Mouse (Mus musculus) G1E (cell line): ENCODE results near the gene Gm11562. TPM values are rescaled to one million over a fixed set of nuclear protein-coding genes. Genes with fewer than 3 reads are reported as not detected.
"Not testable (repeated sequence)": the region's sequence is repeated elsewhere in the genome, so short reads cannot be mapped to it uniquely, and the experiment has no call there.

Experiments
- ATAC-seq: 2 replicates; pipeline ENCODE4 v1.8.0; 2016; ENCODE audit warnings: mild to moderate bottlenecking; ENCODE audit not compliant: insufficient number of reproducible peaks, poor library complexity, low FRiP score, severe bottlenecking; ENCODE audit errors: extremely low read depth
- DNase-seq: peaks from one replicate; pipeline ENCODE4 v3.0.0; 2012; ENCODE audit warnings: low spot score
- H3K27me3 ChIP-seq: 2 replicates; pipeline ENCODE4 v1.6.1; 2012; ENCODE audit warnings: mild to moderate bottlenecking, low read length, inconsistent platforms; ENCODE audit not compliant: insufficient read depth
- H3K36me3 ChIP-seq: replicated peaks from 2 replicates; pipeline ENCODE3; 2012; ENCODE audit warnings: mild to moderate bottlenecking, inconsistent platforms
- H3K4me1 ChIP-seq: 2 replicates; pipeline ENCODE4 v1.6.1; 2012; ENCODE audit warnings: low read depth, low read length, inconsistent platforms, mixed read lengths; ENCODE audit not compliant: insufficient read depth
- H3K4me3 ChIP-seq: 2 replicates; pipeline ENCODE4 v1.5.1; 2012; ENCODE audit warnings: low read depth, mild to moderate bottlenecking, inconsistent platforms, low read length, moderate library complexity, mixed read lengths
- H3K9me3 ChIP-seq: replicated peaks from 2 replicates; pipeline ENCODE4 v1.6.1; 2012; ENCODE audit warnings: inconsistent platforms
- CTCF ChIP-seq: IDR thresholded peaks from 2 replicates; pipeline ENCODE4 v1.5.1; 2012; ENCODE audit warnings: low read depth, low read length, inconsistent platforms, mixed read lengths
- GATA1 ChIP-seq: IDR thresholded peaks from 2 replicates; pipeline ENCODE4 v1.6.1; 2012; ENCODE audit warnings: borderline replicate concordance, low read length, inconsistent platforms, mixed read lengths
- GATA2 ChIP-seq: IDR thresholded peaks from 2 replicates; pipeline ENCODE4 v1.6.1; 2012; ENCODE audit warnings: low read depth, low read length, inconsistent platforms, borderline replicate concordance
- POLR2AphosphoS5 ChIP-seq: IDR thresholded peaks from 2 replicates; pipeline ENCODE4 v1.6.1; 2012; ENCODE audit warnings: low read depth, low read length, inconsistent platforms; ENCODE audit not compliant: insufficient replicate concordance
- TAL1 ChIP-seq: conservative IDR thresholded peaks from 2 replicates; pipeline ENCODE4 v1.6.1; 2012; ENCODE audit warnings: low read depth, low read length, inconsistent platforms, mixed read lengths
- polyA plus RNA-seq: library from polyadenylated mRNA; stranded (reverse); fragments of >175 nt; gene quantifications from 2 replicates; pipeline ENCODE4 v1.2.3, GENCODE M21; 2012
- total RNA-seq, 2 experiments: library from RNA; stranded (forward) in 1 of 2; stranded (reverse) in 1 of 2; fragments of 200-1000 nt in 1 of 2; fragments of >200 nt in 1 of 2; fragmentation: Nextera tagmentation in 1 of 2; gene quantifications; 2 replicates each; pipeline ENCODE4 v1.2.3; 2014 to 2017

The Gm11562 gene
- total and polyA plus RNA-seq, 3 experiments: not detected

DNA sequence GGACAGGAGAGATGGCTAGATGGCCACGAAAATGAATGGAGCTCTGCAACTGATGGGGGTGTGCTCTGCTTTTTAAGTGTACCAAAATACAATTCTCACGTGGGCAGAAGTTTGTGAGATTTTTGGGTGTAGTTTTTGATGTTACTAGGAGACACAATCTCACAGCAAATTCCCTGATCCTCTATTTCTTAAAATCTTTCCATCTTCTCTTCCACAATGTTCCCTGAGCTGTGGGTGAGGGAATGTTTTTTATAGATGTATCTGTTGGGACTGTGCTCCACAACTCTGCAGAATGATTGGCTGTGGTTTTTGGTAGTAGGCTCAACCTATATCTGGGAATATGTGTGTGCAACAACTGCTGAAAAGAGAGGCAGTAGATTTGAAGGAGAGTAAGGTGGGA, 13.1 kb upstream of the Gm11562 start:
- no peak overlapping the region for H3K4me3 ChIP-seq
- H3K36me3 ChIP-seq: no peaks in the 10 kb centered on the region
- DNase-seq: no peak
- H3K9me3 ChIP-seq: peaks cover 8% of the 10 kb centered on the region
- H3K27me3 ChIP-seq: no peaks in the 10 kb centered on the region
- ATAC-seq: no peak
- no peaks in the 10 kb centered on the region for H3K4me1 ChIP-seq
- TF ChIP-seq TAL1 (no peak), CTCF (no peak), POLR2AphosphoS5 (no peak), GATA2 (no peak), GATA1 (no peak)

DNA sequence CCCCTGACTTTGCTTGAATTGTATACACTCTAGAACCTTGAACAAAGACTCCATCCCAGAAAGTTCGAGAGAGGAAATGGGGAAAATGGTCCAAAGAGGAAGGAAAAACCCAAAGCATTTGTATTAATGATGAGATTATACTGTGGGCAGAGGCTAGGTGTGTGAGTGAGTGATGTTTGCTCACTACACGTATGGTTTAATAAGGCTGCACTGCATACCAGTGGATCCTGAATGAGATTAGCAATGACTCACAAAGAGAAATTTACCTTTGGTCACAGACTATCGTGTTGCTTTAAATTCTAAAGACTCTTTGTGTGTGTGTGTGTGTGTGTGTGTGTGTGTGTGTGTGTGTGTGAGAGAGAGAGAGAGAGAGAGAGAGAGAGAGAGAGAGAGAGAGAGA, 10.7 kb upstream of the Gm11562 start:
- Histone ChIP-seq H3K4me1 (no peaks in the 10 kb centered on the region), H3K27me3 (no peaks in the 10 kb centered on the region), H3K36me3 (no peaks in the 10 kb centered on the region), H3K9me3 (peaks cover 12% of the 10 kb centered on the region), H3K4me3 (no peak overlapping the region)
- ATAC-seq: no peak
- DNase-seq: no peak
- no peak for TF ChIP-seq POLR2AphosphoS5
- TF ChIP-seq GATA2: no peak
- no peak for TF ChIP-seq GATA1
- no peak for TF ChIP-seq TAL1
- no peak for TF ChIP-seq CTCF

- TF ChIP-seq POLR2AphosphoS5 (no peak), CTCF (no peak), GATA2 (no peak), TAL1 (no peak), GATA1 (no peak)
- no peak for ATAC-seq
- Histone ChIP-seq H3K36me3 (no peaks in the 10 kb centered on the region), H3K4me3 (no peak within 1 kb of the TSS), H3K9me3 (peaks cover 11% of the 10 kb centered on the region), H3K27me3 (no peaks in the 10 kb centered on the region), H3K4me1 (no peaks in the 10 kb centered on the region)
- no peak for DNase-seq
These were observed 7.9 kb upstream of the Gm11562 start, which contains the start of gene Krtap4-1 for GRCm38 (mm10) chr11:99628138-99628537. Gene Krtap4-1, minus strand, starts transcription at chr11:99628238.

DNA sequence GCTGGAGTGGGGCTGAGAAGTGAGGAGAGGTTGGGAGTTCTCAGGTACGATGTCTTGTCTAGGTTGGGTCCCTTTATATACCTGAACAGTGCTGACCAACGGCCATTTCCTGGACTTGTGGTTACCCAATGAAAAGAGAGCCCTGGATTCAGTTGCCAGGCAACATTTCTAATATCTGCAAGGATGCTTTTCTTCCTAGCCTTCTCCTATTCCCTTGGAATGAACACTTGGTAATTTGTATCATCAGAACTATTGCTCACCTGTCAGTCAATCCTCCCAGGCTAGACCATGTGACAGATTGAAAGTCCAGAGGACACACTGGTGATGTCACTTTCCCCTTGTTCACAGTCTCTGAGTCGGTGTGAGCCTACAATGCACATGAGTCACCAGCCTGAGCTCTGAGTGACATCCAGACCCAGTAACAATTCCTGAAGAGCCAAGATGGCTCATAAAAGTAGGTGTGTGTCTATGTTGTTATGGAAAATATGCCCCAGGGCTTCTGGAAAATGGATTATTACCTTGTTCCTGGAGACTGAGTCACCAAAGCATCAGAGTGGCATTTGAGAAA, 5.4 kb downstream of the Gm11562 start, which contains the start of gene Krtap2-4:
Gene Krtap2-4, minus strand, starts transcription at position 51 of the 568 bp plus-strand sequence.
- Histone ChIP-seq H3K27me3 (no peaks in the 10 kb centered on the region), H3K4me3 (no peak within 1 kb of the TSS), H3K36me3 (no peaks in the 10 kb centered on the region), H3K9me3 (peaks cover 2% of the 10 kb centered on the region), H3K4me1 (no peaks in the 10 kb centered on the region)
- no peak for DNase-seq
- no peak for TF ChIP-seq TAL1
- no peak for ATAC-seq

GRCm38 (mm10) chr11:99610089-99610488, 10.1 kb downstream of the Gm11562 start, which contains the start of gene Gm11937:
Gene Gm11937, minus strand, starts transcription at chr11:99610189.
- not testable (repeated sequence) for H3K27me3 ChIP-seq, H3K4me1 ChIP-seq, ATAC-seq, H3K4me3 ChIP-seq, H3K36me3 ChIP-seq, DNase-seq
- peaks cover 11% of the 10 kb centered on the region; the same call in 1 of the 2 replicates for H3K9me3 ChIP-seq

- TF ChIP-seq CTCF: no peak
- TF ChIP-seq GATA1: no peak
- no peak for TF ChIP-seq POLR2AphosphoS5
- TF ChIP-seq TAL1: no peak
- TF ChIP-seq GATA2: no peak
These were observed 11.1 kb downstream of the Gm11562 start for GRCm38 (mm10) chr11:99609126-99609525.

GRCm38 (mm10) chr11:99603208-99603607, 17.0 kb downstream of the Gm11562 start, which contains the start of gene Gm11938:
Gene Gm11938, minus strand, starts transcription at chr11:99603308.
- H3K9me3 ChIP-seq: peaks cover 12% of the 10 kb centered on the region
- DNase-seq, H3K27me3 ChIP-seq, H3K4me1 ChIP-seq, ATAC-seq, H3K36me3 ChIP-seq, H3K4me3 ChIP-seq: not testable (repeated sequence)

More at GRCm38 (mm10) chr11:99609126-99609525, 11.1 kb downstream of the Gm11562 start:
- ATAC-seq (no peak), DNase-seq (no peak)
- H3K36me3 ChIP-seq: no peaks in the 10 kb centered on the region
- peaks cover 14% of the 10 kb centered on the region for H3K9me3 ChIP-seq
- no peak overlapping the region for H3K4me3 ChIP-seq
- no peaks in the 10 kb centered on the region for H3K4me1 ChIP-seq
- H3K27me3 ChIP-seq: no peaks in the 10 kb centered on the region

DNA sequence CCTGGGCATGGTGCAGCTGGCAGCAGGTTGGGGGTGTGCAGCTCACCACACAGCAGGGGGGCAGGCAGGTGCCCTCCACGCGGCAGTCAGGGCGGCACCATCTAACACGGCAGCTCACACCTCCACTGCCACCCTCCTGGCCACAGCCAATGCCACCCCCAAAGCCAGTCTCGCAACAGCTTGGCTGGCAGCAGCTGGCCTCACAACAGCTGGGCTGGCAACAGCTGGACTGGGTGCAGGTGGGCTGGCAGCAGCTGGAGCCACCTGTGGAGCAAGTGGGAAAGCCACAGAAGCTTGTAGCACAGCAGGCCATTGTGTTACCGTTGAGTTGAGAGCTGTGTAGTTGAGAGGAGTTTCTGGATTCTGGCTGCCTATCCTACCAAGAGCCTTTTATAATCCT, 22.5 kb downstream of the Gm11562 start, which contains the start of gene Krtap9-3:
Gene Krtap9-3, minus strand, starts transcription at position 364 of the 400 bp plus-strand sequence.
- not testable (repeated sequence) for H3K27me3 ChIP-seq, DNase-seq, ATAC-seq, H3K4me3 ChIP-seq, H3K4me1 ChIP-seq, H3K36me3 ChIP-seq
- H3K9me3 ChIP-seq: peaks cover 11% of the 10 kb centered on the region; the same call in 1 of the 2 replicates
